Mouse (Mus musculus) lung, adult 2 months (tissue): ENCODE data around the gene Tex26.

ENCODE experiments used
- CTCF ChIP-seq: fragments of 200-500 bp; IDR thresholded peaks from 2 replicates; pipeline ENCODE4 v1.5.1; 2011; ENCODE audit warnings: mild to moderate bottlenecking, low read length, control low read depth; ENCODE audit not compliant: insufficient read depth
- POLR2A ChIP-seq: fragments of 200-500 bp; IDR thresholded peaks from 2 replicates; pipeline ENCODE4 v1.6.1; 2011; ENCODE audit warnings: low read depth, mild to moderate bottlenecking, control low read depth, low read length, borderline replicate concordance; ENCODE audit errors: extremely low read depth

DNA sequence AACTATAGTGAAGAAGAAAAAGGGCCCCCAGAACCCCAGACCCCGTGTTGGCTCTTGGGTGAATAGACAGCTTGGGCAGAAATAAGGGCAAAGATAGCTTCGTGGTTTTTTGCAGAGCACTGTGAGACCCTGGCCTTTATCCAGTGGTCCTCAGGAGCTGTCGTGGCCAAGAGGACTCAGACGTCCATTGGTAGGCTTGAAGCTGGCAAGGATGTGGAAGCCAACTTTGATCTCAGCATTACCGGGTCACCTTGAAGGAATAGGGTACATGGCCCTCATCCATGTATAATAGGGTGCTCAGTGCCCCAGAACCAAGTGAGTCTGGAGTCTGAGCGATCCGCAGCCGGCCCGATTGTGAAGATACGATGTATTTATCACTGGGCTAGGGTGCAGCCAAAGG, 26.8 kb upstream of the Tex26 start:
- TF ChIP-seq CTCF (no peak), POLR2A (no peak)
